Mouse (Mus musculus): ENCODE measurements around the gene Ptpn13.

The Ptpn13 gene

DNA sequence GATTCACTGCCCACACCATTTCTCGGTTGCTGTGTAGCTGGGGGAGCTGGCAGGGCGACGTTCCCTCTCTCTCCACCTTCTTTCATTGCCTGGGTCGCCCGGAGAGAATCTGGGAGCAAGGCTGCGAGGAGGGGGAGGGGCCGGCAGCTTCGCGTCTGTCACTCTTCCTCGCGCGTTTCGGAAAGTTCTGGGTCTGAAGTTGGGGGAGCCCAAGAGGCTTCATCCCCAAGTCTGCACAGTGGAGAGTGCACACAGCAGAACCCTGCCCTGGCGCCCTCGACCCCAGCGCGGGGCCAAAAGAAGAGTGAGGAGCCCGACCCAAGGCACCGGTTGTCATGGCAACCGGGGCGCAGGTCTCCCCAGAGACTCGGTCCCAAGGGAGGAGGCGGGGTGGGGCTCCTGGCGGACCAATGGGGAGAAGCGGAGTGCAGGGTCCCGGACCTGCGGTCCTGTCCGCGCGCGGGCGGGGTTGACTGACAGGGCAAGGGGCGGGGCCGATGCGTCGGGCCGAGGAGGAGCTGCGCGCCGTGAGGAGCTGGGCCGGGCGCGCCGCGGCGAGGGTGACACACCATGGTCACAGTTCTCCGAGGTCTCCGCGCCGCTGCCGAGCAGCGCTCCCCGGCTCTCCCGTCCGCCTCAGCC lies at the start of gene Ptpn13:
Ptpn13 (plus strand) TSS at position 515 of the 642 bp plus-strand sequence.
- peak; percentile 94 to 96 for DNase-seq (ENCODE audit: low spot score in 2 of 2)

DNA sequence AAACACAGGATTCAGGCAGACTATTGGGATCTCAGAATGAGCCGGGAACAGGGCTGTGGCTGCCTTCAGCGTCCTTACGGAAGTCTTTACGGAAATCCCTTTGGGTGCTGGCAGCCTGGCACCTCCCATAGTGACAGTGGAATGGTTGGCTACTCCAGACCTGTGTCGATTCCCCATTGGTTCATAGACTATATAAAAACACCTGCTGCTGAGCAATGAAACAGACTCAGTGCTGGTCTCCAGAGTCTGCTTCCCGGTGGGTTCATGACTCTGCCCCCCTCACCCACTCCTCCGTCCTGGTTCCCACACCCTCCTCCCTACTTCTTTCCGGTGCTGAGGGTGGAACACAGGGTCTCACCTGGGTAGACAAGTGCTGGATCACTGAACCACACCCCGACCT lies 49.8 kb upstream of the Ptpn13 start:
- no peak for DNase-seq (ENCODE audit: low spot score in 2 of 2)

DNA sequence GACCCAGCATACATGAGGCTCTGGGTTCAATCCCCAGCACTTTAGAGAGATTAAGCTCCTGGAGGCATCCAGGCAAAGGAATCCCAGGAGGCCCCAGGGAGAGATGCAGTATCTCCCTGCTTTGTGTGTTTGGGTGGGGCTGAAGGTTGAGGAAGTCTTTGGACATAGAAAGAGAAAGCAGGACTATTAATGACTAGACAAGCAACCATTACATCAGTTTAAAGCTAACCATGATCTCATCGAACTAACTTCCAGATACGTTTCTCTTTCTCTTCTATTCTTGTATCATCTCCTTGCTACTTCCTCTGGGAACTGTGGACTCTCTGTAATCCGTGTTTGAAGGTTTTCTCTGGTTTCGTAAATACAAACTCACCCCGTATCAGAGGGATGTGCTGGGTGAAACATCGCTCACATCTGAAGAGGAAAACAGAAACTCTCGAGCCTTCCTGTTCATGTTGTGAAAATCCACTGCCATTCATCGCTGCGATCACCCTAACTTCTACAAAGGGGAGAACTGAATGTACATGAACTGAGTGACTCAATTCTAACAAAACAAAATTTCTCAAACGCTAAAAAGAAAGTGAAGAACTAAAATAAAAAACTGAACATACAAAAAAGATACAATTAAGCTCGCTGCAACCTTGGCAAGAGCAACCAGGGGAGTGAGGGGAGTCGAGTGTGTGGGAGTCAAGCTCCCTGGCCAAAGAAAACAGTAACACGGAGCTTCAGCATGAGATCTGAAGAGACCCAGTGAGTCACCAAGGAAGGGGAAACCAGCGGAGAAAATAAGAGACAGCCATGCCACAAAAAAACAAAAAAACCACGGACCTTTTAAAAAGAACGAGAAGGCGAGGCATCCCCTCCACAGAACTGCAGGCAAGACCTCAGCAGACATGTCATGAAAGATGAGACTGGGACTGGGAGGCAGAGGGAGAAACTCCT lies 48.4 kb upstream of the Ptpn13 start:
- no peak for DNase-seq (ENCODE audit: low spot score in 2 of 2)

DNA sequence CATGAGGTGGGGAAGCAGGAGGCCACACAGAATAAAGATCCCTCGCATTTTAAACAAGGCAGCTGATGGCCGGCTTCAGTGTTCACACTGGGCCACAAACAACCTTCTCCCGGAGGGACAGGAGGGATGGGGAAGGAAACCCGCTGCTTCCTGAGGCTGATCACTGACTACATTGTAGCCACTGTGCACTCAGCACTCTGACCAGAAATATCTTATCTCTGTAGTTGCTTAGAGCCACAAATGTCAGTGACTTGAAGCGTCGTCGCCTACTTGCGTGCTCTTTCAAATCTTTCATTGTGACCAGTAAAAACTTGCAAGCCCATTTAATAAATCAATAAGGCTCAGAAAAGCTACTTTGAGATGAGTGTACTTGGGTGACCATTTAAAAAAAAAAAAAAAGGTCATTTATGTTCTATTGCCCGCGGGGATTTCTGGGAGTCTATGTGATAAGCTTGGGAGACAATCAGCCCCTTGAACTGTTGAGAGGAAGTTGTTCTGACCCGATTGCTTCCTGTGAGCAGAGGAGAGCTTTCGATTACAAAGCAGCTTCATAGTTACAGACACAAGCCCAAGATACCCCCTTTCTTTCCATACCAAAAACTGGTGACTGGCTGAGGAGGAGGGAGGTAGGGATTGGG lies 47.4 kb upstream of the Ptpn13 start:
- no peak for DNase-seq (ENCODE audit: low spot score in 2 of 2)

DNA sequence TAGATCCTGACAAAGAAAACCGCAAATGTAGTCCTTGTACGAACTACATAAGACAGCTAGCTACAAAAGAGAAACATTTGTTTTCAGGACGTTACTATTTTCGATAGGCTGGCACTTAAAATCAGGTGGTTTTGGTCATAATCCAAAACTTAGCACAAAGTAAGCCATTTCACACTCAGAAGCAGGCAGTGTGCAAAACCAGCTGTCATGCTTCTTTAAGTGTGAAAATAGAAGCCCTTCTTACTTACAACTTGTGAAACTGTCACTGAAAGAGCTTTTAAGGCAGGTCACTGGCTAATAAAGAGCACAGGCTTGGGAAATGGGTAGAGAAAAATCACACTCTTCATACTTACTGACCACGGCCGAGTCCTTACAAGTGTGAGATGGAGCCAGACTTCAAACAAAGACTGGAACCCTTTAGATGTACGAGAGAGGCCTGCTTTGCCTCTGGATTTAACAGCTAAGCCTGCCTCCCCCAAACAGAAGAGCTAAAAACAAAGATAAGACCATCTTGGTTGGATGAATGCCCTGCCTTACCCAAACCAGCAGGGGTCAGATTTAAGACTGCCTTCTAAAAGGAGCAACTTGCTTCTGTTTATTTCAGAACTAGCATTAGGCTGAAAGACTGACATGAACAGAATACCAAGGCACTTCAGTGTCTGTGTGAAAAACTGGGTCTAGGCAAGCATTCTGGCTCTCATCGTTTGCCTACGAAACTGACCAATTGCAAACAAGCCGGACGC lies 44.0 kb upstream of the Ptpn13 start:
- DNase-seq (ENCODE audit: low spot score in 2 of 2): no peak

DNA sequence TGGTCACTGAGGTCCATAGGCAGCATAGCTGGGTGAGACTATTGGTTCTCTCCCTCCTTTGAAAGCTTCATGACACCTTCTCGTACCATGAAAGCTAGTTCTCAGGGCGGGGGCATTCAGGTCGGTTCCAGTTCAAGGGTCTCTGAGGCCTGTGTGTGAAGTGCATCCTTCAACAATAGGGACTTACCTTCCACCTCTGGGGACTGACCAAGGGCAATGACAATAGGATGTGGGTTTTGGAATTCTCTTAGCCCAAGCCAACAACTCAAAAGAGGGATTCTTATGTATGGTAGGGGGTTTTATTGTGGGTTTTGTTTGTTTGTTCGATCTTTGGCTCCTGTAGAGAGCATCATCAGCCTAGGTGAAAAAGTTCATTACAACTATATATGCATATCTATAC lies 42.0 kb upstream of the Ptpn13 start:
- no peak for DNase-seq (ENCODE audit: low spot score in 2 of 2)

DNA sequence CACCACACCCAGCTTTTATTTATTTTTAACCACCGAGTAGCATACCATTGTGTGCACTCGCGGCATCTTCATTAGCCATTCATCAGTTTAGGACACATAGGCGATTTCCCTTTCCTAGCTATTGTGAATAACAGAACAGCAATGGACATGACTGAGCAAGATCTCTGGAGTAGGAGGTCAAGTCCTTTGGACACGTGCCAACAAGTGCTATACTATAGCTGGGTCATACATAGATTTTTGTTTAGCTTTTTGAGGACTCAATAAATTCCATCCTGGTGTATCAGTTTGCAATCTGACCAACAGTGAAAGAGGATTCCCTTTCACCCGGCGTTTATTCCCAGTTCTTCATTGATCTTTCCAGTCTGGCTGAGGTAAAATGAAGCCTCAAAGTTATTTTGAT lies 41.0 kb upstream of the Ptpn13 start:
- no peak for DNase-seq (ENCODE audit: low spot score in 2 of 2)

DNA sequence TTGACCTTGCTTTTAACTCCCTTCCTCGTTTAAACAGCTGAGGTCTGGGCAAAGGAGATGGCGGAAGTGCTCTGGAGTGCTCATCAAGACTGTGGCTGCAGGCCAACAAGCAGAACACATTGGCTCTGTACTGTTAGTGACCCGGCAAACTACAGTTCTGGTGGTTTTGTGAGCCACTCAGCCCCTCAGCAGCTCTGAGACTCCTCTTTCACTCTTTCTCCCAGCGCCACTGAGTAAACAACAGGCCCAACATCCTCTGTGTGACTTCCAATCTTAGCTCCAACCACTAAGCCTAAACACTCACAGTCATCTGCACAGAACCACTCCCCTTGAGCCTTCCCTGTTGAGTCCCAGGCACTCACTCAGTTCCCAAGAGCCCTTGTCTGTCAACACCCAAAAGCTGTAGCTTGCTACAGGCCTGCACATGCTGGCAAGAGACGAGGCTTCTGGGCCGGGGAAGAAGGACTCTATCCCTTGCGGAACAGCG lies 37.4 kb upstream of the Ptpn13 start:
- peak; percentile 50 to 55 for DNase-seq (ENCODE audit: low spot score in 2 of 2)

DNA sequence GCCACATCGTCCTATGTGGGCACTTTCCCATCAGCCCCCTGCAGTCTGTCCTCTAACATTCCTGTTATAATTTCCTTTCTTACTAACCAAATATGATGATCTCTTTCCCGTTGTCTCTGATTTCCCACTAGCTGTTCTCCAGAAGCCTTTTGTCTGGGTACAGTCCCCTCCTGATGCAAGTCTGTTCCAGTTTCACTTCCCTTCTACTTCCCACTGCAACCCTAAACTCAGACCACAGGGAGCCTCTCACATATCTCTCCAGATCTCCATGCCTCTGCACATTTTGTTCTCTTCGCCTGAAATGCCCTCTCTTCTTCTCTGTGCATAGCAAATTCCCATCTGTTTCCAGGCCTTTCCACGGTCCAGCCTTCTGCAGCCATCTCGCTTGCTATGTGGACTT lies 35.6 kb upstream of the Ptpn13 start:
- no peak for DNase-seq (ENCODE audit: low spot score in 2 of 2)

DNA sequence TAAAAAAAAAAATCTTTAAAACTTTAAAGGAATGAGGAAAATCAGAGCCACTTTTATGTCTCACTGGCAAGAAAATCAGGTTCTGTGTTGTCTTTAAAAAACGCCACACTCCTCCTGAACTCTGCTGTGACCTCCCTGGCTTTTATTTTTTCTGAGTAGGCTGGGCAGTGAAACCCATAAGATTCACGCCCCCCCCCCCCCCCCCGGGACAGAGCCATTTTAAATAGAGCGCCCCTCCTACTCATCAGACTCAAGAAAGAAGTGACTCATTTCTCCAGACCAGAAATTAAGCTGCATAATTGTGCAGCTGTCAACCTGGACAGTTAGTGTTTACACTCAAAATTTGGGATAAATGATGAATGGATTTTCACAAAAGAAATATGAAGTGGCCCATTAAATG lies 31.8 kb upstream of the Ptpn13 start:
- DNase-seq (ENCODE audit: low spot score in 2 of 2): no peak

DNA sequence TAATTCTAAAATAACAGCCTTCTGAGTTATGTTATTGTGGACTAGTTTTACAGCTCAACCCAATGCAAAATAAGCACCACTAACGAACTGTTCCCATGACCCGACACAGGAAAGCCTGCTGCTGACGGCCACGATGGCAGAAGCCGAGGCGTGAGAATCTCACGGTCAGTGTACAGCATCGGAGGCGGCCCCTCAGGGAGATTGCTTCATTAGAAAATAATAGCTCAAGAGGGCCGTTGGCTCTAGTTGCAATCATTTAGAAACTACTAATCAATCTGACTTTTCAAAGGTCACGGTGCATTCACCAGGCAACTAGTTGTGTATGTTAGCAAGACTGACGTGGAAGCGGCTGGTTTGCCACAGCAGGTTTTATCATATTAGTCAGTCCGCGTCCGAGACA lies 31.2 kb upstream of the Ptpn13 start:
- no peak for DNase-seq (ENCODE audit: low spot score in 2 of 2)

DNA sequence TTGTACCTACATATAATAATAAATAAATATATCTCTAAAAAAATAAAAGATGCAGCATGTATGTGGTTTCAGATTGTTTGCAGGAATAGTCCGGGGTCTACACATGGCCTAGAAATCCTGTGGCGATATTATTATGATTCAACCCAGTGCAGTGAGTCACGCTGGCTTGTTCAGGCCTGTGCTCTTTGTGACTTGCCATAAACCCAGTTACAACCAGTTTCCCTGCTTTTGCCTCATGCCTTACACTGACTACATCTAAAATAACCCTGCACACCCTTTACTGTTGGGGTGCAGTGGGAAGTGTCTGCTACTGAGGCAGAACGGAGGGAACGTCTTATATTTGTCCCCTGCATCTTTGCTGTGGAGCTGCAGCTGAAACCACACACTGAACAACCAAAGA lies 29.3 kb upstream of the Ptpn13 start:
- DNase-seq (ENCODE audit: low spot score in 2 of 2): peak in 1 of 2 experiments; percentile 66

DNA sequence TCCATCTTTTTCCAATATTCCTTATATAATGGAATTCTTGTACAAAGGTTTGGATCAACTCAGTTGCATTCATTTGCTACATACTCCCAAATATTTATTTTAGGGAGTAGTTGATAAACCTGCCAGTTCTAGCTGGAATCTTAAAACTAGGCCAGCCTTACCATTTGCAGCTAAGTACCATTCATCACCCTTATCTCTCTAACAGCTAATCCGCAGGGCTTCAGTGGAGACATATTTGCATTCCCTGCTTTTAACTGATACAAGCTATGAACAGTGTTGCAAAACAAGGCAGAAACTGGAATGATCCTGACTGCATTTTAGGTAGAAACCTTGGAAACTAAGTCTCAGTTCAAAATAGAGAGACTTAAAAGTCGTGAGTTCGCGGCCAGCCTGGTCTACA lies 27.6 kb upstream of the Ptpn13 start:
- no peak for DNase-seq (ENCODE audit: low spot score in 2 of 2)

DNA sequence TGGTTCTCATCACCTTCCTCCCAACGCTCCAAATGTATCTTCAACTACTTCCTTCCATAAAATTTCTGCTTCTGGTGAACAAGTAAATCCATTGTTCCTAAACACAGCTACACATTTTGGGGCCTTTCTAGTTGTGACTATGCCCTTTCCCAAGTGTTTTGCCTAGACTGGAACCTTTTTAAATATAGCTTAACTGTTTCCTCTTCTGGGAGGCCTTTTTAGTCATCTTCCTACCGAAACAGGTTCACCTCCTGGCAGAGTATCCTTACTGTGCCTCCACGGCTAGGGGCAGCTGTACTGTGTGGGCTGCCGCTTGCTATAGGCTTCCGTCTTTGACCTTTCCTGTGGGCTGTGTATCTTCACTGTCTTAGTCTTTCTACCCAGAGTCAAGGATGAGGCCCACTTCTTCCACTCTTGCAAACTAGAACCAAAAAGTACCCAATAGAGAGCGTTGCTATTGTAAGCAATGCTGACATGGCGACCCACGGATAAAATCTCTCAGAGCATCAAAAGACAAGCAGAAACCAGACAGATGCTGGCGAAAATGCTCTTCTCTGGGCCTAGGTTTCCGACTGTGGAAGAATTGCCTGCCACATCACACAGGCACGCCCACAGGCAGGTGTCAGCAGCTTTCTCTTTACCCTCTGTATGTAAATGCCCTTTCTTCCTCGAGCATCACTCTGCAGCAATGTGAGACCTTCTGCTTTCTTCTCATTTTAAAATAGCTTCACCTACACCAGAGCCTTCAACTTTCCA lies 20.6 kb upstream of the Ptpn13 start:
- no peak for DNase-seq (ENCODE audit: low spot score in 2 of 2)

DNA sequence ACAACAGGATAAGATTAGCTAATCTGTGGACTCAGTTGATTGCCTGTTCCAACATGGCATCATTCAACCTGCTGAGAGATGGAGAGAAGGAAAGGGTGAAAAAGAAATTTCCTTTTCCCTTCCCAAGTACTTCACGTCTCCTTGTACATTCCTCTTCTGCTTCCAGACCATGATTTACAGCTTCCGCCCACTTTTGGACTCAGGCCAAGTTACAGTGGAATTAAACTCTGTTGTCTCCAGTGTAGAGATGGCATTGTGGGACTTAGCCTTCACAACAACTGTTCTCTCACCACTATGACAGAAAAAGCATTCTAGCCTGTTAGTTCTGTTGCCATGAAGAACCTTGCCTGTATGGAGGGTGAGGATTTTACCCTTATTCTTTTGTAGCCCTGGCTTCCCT lies 19.1 kb upstream of the Ptpn13 start:
- DNase-seq (ENCODE audit: low spot score in 2 of 2): no peak

DNA sequence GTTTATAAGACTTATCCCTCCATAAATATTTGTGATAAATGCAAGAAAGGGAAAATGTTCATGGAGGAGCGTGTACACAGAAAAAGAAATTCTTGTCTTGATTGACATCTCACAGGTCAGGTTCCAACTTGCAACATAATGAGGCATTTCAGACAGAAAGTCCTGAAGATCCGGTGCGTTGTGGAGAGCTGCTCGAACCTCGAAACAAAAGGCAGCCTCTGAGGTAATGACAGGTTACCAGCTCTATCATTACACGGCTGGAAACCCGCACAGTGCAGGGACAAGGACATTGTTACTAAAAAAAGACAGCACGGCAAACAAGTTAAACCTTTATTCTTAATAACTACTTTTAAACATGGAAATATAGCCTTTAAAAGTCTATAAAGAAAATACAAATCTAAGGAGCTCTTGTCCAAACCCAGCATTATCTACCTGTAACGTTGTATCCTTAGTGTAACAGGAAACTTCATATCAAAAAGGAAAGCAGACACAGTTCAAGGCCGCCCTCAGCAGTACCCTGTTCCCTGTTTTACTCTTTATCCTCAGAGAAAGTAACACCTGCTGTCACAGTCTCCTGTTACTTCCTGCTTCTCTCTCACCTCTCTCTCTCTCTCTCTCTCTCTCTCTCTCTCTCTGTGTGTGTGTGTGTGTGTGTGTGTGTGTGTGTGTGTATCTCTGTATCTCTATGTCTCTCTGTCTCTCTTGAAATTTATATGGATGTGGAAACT lies 12.8 kb upstream of the Ptpn13 start:
- DNase-seq (ENCODE audit: low spot score in 2 of 2): no peak

DNA sequence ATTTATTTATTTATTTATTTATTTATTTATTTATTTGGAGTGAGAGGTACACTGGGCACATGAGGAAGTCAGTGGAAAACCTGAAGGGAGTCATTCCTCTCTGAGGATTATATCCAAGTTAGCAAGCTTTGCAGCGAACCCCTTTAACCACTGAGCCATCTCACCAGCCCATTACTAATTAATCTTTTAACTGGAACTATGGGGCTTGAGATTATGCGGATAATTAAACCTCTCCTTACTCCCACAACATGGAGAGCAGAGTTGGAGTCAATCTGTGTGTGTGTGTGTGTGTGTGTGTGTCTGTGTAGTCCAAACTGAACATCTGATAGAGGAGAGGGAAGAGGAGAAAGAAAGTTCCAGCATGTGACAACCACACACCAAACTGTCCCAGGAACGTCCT lies 10.4 kb upstream of the Ptpn13 start:
- DNase-seq (ENCODE audit: low spot score in 2 of 2): no peak

DNA sequence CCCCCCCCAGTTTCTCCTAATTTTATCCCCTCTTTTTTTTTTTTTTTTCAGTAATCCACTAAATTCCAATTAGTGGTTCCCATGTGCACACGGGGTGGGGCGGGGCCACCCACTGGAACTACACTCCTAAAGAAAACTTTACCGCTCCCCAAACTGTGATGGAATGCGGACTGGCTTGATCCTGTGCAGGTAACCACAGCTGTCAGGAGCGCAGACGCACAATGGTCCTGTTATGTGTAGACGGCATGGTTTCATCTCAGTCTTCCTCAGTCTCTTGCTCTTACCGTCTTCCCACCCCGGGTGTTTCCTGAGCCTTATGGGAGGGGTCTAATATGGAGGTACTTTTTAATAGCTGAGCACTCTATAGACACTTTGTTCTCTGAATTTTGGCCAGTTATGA lies 7.0 kb upstream of the Ptpn13 start:
- DNase-seq (ENCODE audit: low spot score in 2 of 2): no peak

DNA sequence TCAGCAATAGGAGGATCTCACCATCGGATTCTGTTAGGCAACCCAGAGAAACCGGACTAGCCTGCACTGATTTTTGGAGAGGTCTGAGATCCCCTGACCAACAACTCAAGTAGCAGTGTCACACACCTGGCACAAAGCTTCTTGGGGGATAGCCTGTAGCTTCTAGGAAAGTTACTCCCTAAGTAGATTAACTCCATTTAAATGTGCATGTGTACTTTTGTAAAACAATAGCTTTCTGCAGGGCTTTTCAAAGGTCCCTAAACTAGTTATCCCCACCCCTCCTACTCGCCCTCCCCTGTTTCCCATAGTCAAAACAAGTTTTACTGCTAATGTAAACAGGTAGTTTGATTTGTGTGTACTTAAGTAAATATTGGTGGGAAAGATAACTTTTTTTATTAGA lies 6.1 kb upstream of the Ptpn13 start:
- DNase-seq (ENCODE audit: low spot score in 2 of 2): no peak

DNA sequence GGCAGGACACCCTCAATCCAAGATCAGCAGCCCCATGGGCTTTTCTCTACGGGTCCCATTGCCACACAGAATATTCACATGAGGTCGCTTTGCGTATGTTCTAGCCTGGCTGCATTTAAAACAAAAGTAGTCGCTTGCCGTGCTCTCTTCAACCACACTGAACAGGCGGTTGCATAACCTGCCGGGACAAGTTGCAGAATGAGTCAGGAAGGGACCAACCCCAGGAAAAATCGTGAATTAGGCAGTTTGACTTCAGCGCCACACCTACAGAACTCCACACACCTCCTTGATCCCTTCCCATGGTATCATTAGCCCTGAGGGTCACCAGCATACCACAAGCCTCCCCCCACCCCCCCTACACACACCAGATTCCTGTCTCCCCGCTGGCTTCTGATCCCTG lies 4.4 kb upstream of the Ptpn13 start:
- peak in 1 of 2 experiments; percentile 77 for DNase-seq (ENCODE audit: low spot score in 2 of 2)
